Mouse (Mus musculus): ENCODE results near the gene C2cd4b. TPM values are rescaled to one million over a fixed set of nuclear protein-coding genes. Genes with fewer than 3 reads are reported as not detected.
A peak's percentile ranks its signal among the peaks of the same experiment; 100 is the strongest.
"Not testable (repeated sequence)": the region's sequence is repeated elsewhere in the genome, so short reads cannot be mapped to it uniquely, and the experiment has no call there.

C2cd4b gene
- polyA plus RNA-seq, 1 experiment from 2014 or later: 3.7 TPM

DNA sequence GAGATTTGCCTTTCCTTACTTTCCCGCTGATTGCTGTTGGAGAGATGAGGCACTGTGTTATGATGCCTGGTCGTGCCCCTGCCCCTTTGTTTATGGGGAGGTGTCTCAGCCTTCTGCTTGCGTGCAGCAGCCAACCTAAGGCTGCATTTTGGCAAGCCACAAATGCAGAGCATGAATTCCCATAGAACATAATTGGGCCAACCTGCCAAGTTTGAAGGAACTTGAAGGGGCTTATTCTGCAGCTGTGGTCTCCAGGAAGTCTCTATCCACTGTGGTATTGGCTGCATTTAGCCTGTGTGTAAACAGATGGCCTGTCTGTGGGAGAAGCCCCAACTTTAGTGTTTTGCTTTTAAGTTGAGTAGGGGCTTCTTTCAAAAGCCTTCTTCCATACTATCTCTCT is 4.5 kb upstream of the C2cd4b start:
- no peaks in the 10 kb centered on the region for H3K4me1 ChIP-seq (replicated peaks; ENCODE audit: control insufficient read depth, insufficient read depth, low read length)
- H3K9me3 ChIP-seq (ENCODE audit: control insufficient read depth): no peaks in the 10 kb centered on the region
- 77% methylated on average over 3 of the region's 3 CpGs for WGBS
- ATAC-seq: no peak
- no peak overlapping the region for H3K9ac ChIP-seq (ENCODE audit: low read depth, low read length)
- peaks cover 9% of the 10 kb centered on the region for H3K27me3 ChIP-seq (replicated peaks; ENCODE audit: control insufficient read depth, insufficient read depth, low read length)
- TF ChIP-seq CTCF (IDR thresholded peaks at IDR 0.05; ENCODE audit: low read depth): no peak
- no peak overlapping the region for H3K4me3 ChIP-seq (ENCODE audit: low read depth, low read length)
- H3K36me3 ChIP-seq (ENCODE audit: control insufficient read depth, insufficient read depth): no peaks in the 10 kb centered on the region
- no peak overlapping the region for H3K4me2 ChIP-seq (replicated peaks; ENCODE audit: low read depth)
- H3K27ac ChIP-seq (ENCODE audit: low read depth, low read length): no peak overlapping the region

DNA sequence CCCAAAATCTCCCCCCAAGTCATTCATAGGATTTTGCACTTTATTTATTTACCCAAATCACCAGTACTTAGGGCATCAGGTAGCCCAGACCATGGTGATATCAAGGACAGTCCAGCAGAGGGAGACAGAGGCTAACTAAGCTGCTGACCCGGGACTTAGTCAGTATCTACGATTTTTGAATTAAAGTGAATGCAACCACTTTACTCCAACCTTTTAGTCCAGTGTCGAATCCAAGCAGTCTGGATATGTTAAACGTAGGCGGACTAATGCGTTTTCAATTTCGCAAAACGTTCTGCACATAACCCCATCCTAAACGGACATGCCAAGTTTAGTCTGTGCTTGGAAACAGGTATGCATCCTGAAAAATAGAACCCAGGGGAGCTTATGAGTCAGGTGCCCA is 551 bp upstream of the C2cd4b start:
- H3K4me1 ChIP-seq (replicated peaks; ENCODE audit: control insufficient read depth, insufficient read depth, low read length): no peaks in the 10 kb centered on the region
- no peak overlapping the region for H3K27ac ChIP-seq (ENCODE audit: low read depth, low read length)
- H3K4me2 ChIP-seq (replicated peaks; ENCODE audit: low read depth): peak overlapping the region; percentile 93
- H3K9me3 ChIP-seq (ENCODE audit: control insufficient read depth): no peaks in the 10 kb centered on the region
- TF ChIP-seq CTCF (IDR thresholded peaks at IDR 0.05; ENCODE audit: low read depth): peak; percentile 91
- no peak overlapping the region for H3K9ac ChIP-seq (ENCODE audit: low read depth, low read length)
- no peak for ATAC-seq
- H3K4me3 ChIP-seq (ENCODE audit: low read depth, low read length): peak overlapping the region; percentile 56
- H3K27me3 ChIP-seq (replicated peaks; ENCODE audit: control insufficient read depth, insufficient read depth, low read length): peaks cover 25% of the 10 kb centered on the region
- 4% methylated on average over 9 of the region's 9 CpGs for WGBS
- H3K36me3 ChIP-seq (ENCODE audit: control insufficient read depth, insufficient read depth): no peaks in the 10 kb centered on the region

DNA sequence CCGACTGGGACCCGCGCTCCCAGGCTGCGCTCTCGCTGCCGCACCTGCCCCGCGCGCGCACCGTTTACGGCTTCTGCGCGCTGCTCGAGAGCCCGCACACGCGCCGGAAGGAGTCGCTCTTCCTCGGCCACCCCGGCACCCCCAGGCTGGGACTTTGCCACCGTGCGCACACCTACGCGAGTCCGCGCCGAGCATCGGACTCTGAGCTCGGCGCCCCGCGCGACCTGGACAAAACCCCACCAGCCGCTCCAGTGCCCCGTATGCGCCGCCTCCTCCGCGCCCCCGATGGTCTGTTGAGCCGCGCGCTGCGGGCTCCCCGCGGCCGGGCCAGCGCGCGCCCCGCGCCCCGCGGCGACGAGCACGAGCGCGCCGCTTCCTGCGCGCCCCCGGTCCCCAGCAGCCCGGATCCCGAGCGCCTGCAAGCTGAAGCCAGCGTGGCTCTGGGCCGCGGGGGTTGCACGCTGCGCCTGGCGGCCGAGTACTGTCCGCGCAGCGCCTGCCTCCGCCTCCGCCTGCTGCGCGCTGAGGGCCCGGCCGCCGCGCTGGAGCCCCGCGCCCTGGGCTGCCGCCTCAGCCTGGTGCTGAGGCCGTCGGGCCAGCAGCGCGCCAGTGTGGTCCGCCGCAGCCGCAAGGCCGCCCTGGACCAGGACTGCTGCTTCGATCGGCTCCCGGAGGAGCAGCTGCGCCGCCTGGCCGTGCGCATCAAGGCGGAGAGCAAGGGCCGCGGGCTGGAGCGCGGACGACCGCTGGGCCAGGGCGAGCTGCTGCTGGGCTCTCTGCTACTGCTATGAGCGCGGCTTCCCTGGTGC is 923 bp downstream of the C2cd4b start:
- WGBS: under 1% methylated on average over 89 of the region's 114 CpGs
- ATAC-seq: peak; percentile 61
- peak; percentile 40 for TF ChIP-seq CTCF (IDR thresholded peaks at IDR 0.05; ENCODE audit: low read depth)
- peak overlapping the region; percentile 56 for H3K4me3 ChIP-seq (ENCODE audit: low read depth, low read length)
- peaks cover 25% of the 10 kb centered on the region for H3K27me3 ChIP-seq (replicated peaks; ENCODE audit: control insufficient read depth, insufficient read depth, low read length)
- not testable (repeated sequence) for H3K36me3 ChIP-seq (ENCODE audit: control insufficient read depth, insufficient read depth); H3K27ac ChIP-seq (ENCODE audit: low read depth, low read length); H3K4me1 ChIP-seq (replicated peaks; ENCODE audit: control insufficient read depth, insufficient read depth, low read length); H3K9me3 ChIP-seq (ENCODE audit: control insufficient read depth)
- peak overlapping the region; percentile 93 for H3K4me2 ChIP-seq (replicated peaks; ENCODE audit: low read depth)
- H3K9ac ChIP-seq (ENCODE audit: low read depth, low read length): peak overlapping the region; percentile 4; the same call in 1 of the 2 replicates

DNA sequence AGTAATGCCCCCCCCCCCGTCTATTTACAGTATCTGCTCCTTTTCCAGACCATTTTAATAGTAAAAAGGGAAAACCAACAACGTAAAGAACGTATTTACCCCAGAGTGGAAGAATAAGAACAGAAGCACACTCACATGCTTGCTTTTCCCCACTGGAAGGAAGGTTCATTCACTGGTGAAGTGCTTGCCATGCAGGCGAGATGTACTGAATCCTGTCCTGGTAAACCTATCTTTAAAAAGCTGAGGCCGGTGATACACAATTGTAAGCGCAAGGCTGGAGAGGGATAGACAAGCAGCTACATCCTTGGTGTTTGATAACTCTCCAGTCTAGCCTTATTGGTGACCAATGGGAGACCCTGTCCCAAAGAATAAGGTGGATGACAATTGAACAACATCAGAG is 1.8 kb downstream of the C2cd4b start:
- WGBS: 79% methylated on average over 6 of the region's 6 CpGs
- no peak overlapping the region for H3K4me3 ChIP-seq (ENCODE audit: low read depth, low read length)

DNA sequence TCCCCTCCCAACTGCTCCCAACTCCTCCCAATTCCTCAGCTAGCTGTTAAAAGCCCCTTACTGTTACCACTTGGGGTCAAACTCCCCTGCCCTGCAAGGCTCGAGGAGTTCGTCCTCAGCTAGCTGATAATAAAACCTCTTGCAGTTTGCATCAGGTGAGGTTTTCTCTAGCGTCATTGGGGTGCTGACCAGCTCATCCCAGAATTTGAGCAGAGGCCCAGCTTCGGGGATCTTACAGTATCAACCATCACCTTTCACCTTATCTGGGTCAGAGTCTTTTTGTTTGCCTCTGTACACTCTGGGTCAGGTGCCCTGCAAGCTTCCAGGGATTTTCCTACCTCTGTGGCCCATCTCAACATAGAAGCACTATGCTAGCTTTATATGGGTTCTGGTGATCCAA is 4.1 kb downstream of the C2cd4b start:
- peaks cover 25% of the 10 kb centered on the region for H3K27me3 ChIP-seq (replicated peaks; ENCODE audit: control insufficient read depth, insufficient read depth, low read length)
- no peaks in the 10 kb centered on the region for H3K9me3 ChIP-seq (ENCODE audit: control insufficient read depth)
- no peak overlapping the region for H3K27ac ChIP-seq (ENCODE audit: low read depth, low read length)
- H3K36me3 ChIP-seq (ENCODE audit: control insufficient read depth, insufficient read depth): no peaks in the 10 kb centered on the region
- no peak for ATAC-seq
- H3K4me2 ChIP-seq (replicated peaks; ENCODE audit: low read depth): no peak overlapping the region
- no peak overlapping the region for H3K4me3 ChIP-seq (ENCODE audit: low read depth, low read length)
- WGBS: 84% methylated on average over 4 of the region's 4 CpGs
- no peak for TF ChIP-seq CTCF (IDR thresholded peaks at IDR 0.05; ENCODE audit: low read depth)
- no peaks in the 10 kb centered on the region for H3K4me1 ChIP-seq (replicated peaks; ENCODE audit: control insufficient read depth, insufficient read depth, low read length)
- H3K9ac ChIP-seq (ENCODE audit: low read depth, low read length): no peak overlapping the region

More for the DNA sequence above, 1.8 kb downstream of the C2cd4b start:
- Histone ChIP-seq H3K27me3 (replicated peaks; ENCODE audit: control insufficient read depth, insufficient read depth, low read length) (peaks cover 25% of the 10 kb centered on the region), H3K27ac (ENCODE audit: low read depth, low read length) (no peak overlapping the region), H3K9ac (ENCODE audit: low read depth, low read length) (no peak overlapping the region), H3K9me3 (ENCODE audit: control insufficient read depth) (no peaks in the 10 kb centered on the region), H3K4me2 (replicated peaks; ENCODE audit: low read depth) (peak overlapping the region; percentile 93; the same call in 1 of the 2 replicates), H3K4me1 (replicated peaks; ENCODE audit: control insufficient read depth, insufficient read depth, low read length) (no peaks in the 10 kb centered on the region), H3K36me3 (ENCODE audit: control insufficient read depth, insufficient read depth) (no peaks in the 10 kb centered on the region)
- no peak for TF ChIP-seq CTCF (IDR thresholded peaks at IDR 0.05; ENCODE audit: low read depth)
- ATAC-seq: no peak

DNA sequence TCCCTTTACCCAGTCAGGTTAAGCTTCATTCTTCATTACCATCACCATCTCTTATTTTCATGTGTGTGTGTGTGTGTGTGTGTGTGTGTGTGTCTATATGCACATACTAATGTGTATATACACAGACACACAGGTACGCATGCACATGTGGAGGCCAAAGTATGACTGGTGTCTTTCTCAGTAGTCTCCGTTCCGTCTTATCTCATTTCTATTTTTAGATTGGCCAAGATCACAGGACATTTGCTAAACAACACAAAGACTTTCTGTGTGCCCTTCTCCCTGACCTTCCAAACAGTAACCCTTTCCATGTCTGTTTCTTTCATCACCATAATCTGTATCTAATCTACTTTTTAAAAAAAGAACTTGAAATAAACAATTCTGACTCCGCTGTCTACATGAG is 7.2 kb downstream of the C2cd4b start:
- no peak for ATAC-seq
- H3K36me3 ChIP-seq (ENCODE audit: control insufficient read depth, insufficient read depth): no peaks in the 10 kb centered on the region
- H3K9me3 ChIP-seq (ENCODE audit: control insufficient read depth): no peaks in the 10 kb centered on the region
- H3K27ac ChIP-seq (ENCODE audit: low read depth, low read length): no peak overlapping the region
- H3K4me1 ChIP-seq (replicated peaks; ENCODE audit: control insufficient read depth, insufficient read depth, low read length): no peaks in the 10 kb centered on the region
- H3K4me3 ChIP-seq (ENCODE audit: low read depth, low read length): no peak overlapping the region
- H3K27me3 ChIP-seq (replicated peaks; ENCODE audit: control insufficient read depth, insufficient read depth, low read length): peaks cover 6% of the 10 kb centered on the region; the same call in 1 of the 2 replicates
- TF ChIP-seq CTCF (IDR thresholded peaks at IDR 0.05; ENCODE audit: low read depth): no peak
- H3K4me2 ChIP-seq (replicated peaks; ENCODE audit: low read depth): no peak overlapping the region
- 51% methylated on average over 4 of the region's 4 CpGs for WGBS
- H3K9ac ChIP-seq (ENCODE audit: low read depth, low read length): no peak overlapping the region
